Comparison of ENCODE assay signal across 18 mouse cellular contexts in genomic region chr7:73856908-73857307, GRCm38 (mm10).
"Had no signal": no experiment of that assay in that cellular context is flagged by ENCODE, and none has a peak within 500 bp of the region (broad histone marks: within the 10 kb centered on the region; RNA-seq: fewer than 3 reads in every experiment).

No protein-coding gene starts in this region.

- H3K27me3 ChIP-seq: liver, embryonic 12.5 days; midbrain, embryonic 13.5 days; neural tube, embryonic 13.5 days; neural tube, embryonic 15.5 days had no signal

- H3K9me3 ChIP-seq: liver, embryonic 12.5 days; neural tube, embryonic 15.5 days had no signal

- DNase-seq: lung, adult 18-20 months; lung, embryonic 14.5 days; lung, postnatal 10 days; lung, postnatal 4 days; right cerebral cortex, adult 18-20 months; right cerebral cortex, postnatal 25 days; right cerebral cortex, postnatal 4 days; spleen, adult 18-20 months; thymus, adult 18-20 months; thymus, postnatal 14 days; thymus, postnatal 36 days had no signal

- H3K4me2 ChIP-seq: liver, embryonic 12.5 days; lung, embryonic 14.5 days; midbrain, embryonic 11.5 days; midbrain, embryonic 13.5 days; neural tube, embryonic 13.5 days; neural tube, embryonic 15.5 days had no signal

- H3K27ac ChIP-seq: liver, embryonic 12.5 days; liver, embryonic 14.5 days; midbrain, embryonic 13.5 days; neural tube, embryonic 13.5 days; neural tube, embryonic 15.5 days had no signal

- ATAC-seq: liver, embryonic 12.5 days; midbrain, embryonic 13.5 days had no signal

- H3K9ac ChIP-seq: liver, embryonic 12.5 days; liver, embryonic 14.5 days; lung, embryonic 14.5 days; midbrain, embryonic 13.5 days; neural tube, embryonic 13.5 days; neural tube, embryonic 15.5 days had no signal

- H3K4me3 ChIP-seq: liver, embryonic 12.5 days; midbrain, embryonic 13.5 days; myocyte; neural tube, embryonic 13.5 days; neural tube, embryonic 15.5 days had no signal

- H3K4me1 ChIP-seq: liver, embryonic 12.5 days; midbrain, embryonic 13.5 days; neural tube, embryonic 13.5 days had no signal

- H3K36me3 ChIP-seq: liver, embryonic 12.5 days; midbrain, embryonic 13.5 days; neural tube, embryonic 13.5 days; neural tube, embryonic 15.5 days had no signal
